Mouse (Mus musculus): ENCODE results near the gene Ash1l.

Ash1l gene

DNA sequence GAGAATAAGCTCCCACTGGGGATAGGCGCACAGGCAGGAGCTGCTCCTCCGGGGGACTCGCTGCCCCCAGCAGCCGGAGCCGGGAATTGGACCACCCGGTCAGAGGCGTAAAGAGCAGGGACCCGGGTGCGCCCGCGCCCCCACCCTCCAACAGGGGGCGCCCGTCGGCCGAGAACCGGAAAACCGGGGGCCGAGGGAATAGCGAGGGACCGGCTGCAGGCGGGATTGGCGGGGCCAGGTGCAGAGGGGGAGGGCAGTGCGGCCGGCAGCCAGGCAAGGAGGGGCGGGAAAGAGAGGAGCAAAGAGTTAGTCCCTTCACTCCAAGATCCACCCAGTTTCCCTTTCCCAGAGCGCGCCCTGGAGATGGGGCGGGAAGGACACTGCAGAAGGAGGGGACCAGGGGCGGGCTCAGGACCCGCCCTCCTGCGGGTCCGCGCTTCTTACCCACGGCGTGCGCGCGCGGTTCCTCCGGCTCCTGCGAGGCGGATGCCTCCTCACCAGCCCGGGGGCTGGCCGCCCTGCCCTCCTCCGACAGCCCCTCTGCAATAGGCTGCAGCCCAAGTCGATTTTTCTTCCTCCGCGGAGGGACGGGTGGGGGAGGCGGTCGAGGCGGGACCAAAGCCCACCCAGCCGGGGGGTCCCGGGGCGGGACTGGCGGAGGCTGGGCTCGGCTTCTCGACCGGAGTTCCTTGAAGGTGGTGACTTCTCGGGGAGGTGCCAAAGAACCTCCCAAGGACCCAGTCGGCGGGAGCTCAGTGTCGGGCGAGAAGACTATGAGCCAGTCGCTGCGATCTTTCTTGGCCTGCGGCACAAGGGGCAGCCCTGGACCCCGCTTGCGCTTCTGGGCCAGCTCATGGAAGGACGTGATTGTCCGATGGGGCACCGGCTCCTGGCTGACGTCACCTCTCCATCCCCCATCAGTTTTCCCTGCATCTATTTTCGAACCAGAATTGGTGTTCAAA is 140.6 kb downstream of the Ash1l start:
- peak; percentile 92 for DNase-seq (ENCODE audit: extremely low spot score, low spot score)

DNA sequence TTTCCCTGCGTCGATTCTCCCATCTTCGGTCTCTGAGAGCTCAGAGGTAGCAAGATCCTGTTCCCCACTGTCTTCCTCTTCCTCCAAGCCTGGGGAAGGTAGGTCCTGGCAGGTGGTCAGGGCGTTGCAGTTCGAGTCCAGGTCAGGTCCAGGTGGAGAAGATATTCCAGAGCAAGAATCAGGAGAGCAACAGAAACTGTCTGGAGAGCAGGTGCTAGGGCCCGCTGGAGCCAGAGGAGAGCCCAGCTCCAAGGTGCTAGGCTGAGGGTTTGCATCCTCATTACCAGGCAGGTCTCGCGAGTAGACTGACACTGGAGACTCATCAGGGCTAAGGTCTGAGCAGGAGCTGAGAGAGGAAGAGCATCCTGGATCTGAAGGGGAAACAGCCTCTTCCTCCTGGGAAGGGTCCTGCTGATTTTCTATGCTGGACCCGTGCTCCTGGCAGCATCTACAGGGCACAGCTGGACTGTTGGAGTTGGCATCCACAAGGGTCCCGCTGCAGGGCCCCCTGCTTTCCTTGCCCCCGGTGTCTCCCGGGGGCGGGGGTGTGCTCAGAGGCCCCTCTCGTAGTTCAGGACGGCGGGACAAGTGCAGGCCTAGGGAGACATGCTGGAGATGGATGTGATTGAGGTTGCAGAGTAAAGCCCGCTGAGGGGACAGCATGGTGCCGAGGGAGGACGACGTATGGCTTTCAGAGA is 141.5 kb downstream of the Ash1l start:
- DNase-seq (ENCODE audit: extremely low spot score, low spot score): peak; percentile 22

DNA sequence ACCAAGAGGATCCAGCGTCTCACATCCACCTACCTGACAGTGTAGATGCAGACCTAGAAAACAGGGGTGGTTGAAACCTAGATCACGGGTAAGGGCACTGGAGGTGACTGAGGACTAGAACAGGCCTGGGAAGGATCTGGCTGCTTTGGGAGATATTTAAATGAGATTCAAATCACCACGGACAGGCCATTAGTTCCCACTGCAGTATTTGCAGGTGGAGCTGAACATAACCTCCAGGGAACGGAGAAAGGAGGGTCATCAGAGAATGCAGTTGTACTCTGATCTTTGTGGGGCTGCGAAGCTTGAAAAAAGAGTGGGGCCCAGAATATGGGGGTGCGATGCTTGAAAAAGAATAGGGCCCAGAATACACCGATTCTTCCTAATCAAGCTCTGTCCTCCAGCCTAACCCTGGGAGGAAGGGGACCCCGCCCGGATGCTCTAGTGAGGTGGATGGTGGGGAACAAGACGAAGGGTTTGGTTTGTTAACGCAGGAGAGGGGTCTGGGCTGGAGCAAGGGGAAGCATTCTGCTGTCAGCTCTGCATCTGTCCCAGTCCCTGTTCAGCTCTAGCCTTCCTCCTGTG is 142.2 kb downstream of the Ash1l start:
- DNase-seq (ENCODE audit: extremely low spot score, low spot score): no peak

- peak; percentile 74 for DNase-seq (ENCODE audit: extremely low spot score, low spot score)
Observed at GRCm38 (mm10) chr3:89093175-89093574, 142.8 kb downstream of the Ash1l start, which contains the start of gene Rusc1. TSS of gene Rusc1 (minus strand) at chr3:89093311.

GRCm38 (mm10) chr3:89094021-89094420 is 143.6 kb downstream of the Ash1l start:
- no peak for DNase-seq (ENCODE audit: extremely low spot score, low spot score)

GRCm38 (mm10) chr3:89100811-89101210 is 150.4 kb downstream of the Ash1l start, which contains the start of gene Gm43738:
TSS of gene Gm43738 (minus strand) at chr3:89101099.
- DNase-seq (ENCODE audit: extremely low spot score, low spot score): no peak

GRCm38 (mm10) chr3:89101459-89101811 is 151.0 kb downstream of the Ash1l start:
- DNase-seq (ENCODE audit: extremely low spot score, low spot score): no peak

DNA sequence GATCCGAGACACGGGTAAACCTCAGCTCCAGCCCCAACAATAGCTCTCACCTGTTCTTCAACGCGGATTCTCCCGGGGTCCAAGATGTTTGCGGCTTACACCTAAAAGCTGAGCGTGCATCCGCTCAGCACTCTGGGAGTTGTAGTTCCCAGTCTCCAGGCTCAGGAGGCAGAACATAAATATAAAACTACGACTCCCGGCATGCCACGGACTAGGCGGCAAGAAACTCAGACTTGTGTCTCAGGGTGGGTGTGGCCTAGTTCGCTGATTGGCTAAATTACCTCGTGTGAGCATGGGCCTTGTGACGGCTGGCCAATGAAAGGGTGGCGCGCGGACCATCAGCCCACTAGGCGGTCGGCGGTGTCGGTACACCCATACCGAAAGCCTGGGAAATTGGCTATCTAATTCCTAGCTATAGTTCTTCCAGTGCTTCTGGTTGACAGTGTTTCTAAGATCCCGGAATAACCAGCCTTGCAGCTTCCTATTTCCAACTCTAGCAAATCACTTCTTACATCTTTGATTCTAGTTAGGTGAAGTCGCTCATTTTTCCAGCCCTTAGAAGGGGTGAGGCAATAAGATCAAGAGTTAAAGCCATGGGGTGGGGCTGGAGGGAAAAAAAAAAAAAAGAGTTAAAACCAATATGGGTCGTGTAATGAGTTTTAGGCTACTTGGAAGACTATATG is 151.5 kb downstream of the Ash1l start, which contains the start of gene Fdps:
Gene Fdps (minus strand): TSS at position 148 of the 683 bp plus-strand sequence.
- peak; percentile 86 for DNase-seq (ENCODE audit: extremely low spot score, low spot score)

GRCm38 (mm10) chr3:89102495-89103290 is 152.3 kb downstream of the Ash1l start:
- no peak for DNase-seq (ENCODE audit: extremely low spot score, low spot score)

- DNase-seq (ENCODE audit: extremely low spot score, low spot score): no peak
Observed at GRCm38 (mm10) chr3:89103291-89103595, 152.8 kb downstream of the Ash1l start.

DNA sequence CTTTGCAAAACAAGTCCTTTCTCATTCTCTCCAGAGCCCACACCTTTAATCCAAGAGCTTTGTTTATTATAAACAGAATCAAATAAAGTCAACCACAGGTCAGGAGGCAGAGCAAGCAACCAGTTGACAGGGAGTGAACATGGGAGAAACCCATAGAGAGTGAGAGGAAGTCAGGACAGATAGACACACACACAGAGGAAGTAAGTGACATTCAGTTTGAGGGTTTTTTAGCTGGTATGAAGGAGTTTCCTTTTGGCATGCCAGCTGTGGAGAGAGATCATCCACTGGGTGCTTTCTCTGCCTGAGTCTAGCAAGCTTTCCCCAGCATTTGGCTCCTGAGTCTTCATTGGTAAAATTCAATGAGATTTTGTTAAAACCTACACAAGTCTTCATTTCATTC is 156.5 kb downstream of the Ash1l start:
- DNase-seq (ENCODE audit: extremely low spot score, low spot score): no peak

GRCm38 (mm10) chr3:89107545-89107944 is 157.1 kb downstream of the Ash1l start:
- DNase-seq (ENCODE audit: extremely low spot score, low spot score): no peak

DNA sequence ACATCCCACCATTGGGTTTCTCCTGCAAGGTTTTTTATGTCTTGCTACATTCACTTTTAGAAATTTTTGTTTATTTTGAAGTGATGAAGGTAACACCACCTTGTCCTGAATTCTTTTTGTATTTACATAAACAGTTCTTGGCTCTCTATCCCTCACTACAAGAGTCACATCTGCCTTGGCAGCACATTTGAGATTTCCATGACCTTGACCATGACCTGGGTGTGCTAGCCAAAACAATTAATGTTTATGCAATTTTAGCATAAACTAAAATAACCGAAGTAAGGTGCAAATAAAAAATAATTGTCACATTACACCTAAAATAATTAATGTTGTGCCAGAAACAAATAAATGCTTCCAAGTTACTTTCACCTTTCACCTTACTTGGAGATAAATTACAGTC is 157.7 kb downstream of the Ash1l start:
- no peak for DNase-seq (ENCODE audit: extremely low spot score, low spot score)

DNA sequence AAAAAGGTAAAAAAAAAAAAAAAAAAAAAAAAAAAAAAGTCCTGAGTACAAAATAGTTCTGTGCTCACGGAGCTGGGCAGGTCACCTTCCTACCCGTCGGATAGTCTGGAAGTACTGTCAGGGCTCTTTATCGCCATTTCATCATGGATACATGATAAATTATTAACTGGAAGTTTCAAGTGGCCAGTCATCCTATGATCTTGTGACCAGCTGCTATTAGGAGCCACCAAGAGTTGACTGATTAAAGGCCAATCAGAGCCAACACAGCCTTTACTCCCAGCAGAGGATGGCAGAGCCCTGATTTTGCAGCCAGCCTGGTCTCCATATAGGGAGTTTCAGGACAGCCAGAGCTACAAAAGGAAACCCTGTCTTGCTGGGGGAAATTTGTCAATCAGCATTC is 162.6 kb downstream of the Ash1l start:
- DNase-seq (ENCODE audit: extremely low spot score, low spot score): no peak

GRCm38 (mm10) chr3:89115522-89115921 is 165.1 kb downstream of the Ash1l start:
- no peak for DNase-seq (ENCODE audit: extremely low spot score, low spot score)

DNA sequence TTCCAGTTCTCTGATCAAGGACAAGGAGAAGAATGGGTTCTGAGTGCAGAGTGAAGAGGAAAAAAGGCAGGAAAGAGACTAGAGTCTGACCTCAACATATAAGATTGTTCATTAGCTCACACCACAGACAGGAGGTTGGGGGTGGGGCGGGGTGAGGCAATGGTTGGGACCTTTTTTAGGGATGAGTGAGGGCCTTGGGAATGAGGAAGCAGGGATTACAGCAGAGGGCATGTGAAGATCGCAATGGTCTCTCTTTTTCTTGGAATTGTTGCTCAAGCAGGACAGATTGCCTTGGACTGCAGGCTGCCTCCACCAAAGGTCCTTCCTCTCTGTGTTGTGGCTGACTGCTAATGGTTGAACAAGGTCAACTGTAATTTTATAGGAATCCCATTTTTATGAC is 172.9 kb downstream of the Ash1l start:
- no peak for DNase-seq (ENCODE audit: extremely low spot score, low spot score)

DNA sequence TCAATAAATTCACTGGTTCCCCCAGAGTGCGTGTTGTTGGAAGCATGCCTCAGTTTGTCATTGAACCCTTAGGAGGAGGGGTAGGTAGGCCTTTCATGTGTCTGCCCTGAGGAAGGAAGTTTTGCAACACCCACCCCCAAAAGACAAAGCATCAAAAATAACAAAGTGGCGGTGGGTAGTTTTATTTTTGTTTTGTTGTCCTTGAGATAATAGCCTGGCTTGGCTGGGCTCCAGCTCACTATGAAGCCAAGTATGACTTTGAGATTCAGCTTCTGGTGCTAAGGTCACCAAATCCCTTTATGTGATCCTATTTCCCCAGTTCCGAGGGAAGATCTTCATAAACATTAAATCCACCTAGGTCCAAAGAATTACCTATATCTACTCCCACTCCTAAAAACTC is 173.8 kb downstream of the Ash1l start:
- no peak for DNase-seq (ENCODE audit: extremely low spot score, low spot score)

DNA sequence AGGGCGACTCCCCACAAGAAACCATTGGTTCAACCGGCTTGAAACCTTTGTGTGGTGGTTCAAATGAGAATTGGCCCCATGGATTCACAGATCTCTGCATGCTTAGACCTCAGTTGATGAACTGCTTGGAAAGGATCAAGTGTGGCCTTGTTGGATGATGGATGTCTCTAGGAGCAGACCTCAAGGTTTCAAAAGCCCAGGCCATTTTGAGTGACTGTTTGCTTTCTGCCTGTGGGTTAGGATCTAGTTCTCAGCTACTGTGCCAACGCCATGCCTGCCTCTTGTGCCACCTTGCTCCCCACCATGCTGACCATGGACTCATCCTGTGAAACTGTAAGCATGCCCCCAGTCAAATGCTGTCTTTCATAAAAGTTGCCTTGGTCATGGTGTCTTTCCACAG is 175.6 kb downstream of the Ash1l start:
- DNase-seq (ENCODE audit: extremely low spot score, low spot score): no peak
